Mouse (Mus musculus): ENCODE results near the gene Mxra8. TPM values are rescaled to one million over a fixed set of nuclear protein-coding genes. Genes with fewer than 3 reads are reported as not detected.

Gene Mxra8
- 23.4 and 32.6 TPM in 2 replicates for polyA plus RNA-seq (2015; fragmentation: Nextera tagmentation; extraction: Ambion mirVana)

- Histone ChIP-seq H3K36me3 (replicated peaks) (no peaks in the 10 kb centered on the region), H3K27ac (peak within 1 kb of the TSS; percentile 17; the same call in 1 of the 2 replicates), H3K4me3 (peak within 1 kb of the TSS; percentile 20), H3K4me2 (peak within 1 kb of the TSS; percentile 44), H3K9ac (no peak within 1 kb of the TSS), H3K4me1 (peaks cover 14% of the 10 kb centered on the region; the same call in 1 of the 2 replicates), H3K9me3 (no peaks in the 10 kb centered on the region), H3K27me3 (replicated peaks) (peaks cover 22% of the 10 kb centered on the region)
- WGBS, result 3% methylated on average over 16 of the region's 16 CpGs
- ATAC-seq (replicated peaks), result peak; percentile 35; the same call in 1 of the 2 replicates
Observed at GRCm38 (mm10) chr4:155839483-155839910, at the start of gene Mxra8. Gene Mxra8, plus strand, starts transcription at chr4:155839680.

GRCm38 (mm10) chr4:155790021-155790489 lies 49.4 kb upstream of the Mxra8 start, which contains the start of gene Ankrd65:
Gene Ankrd65, plus strand, starts transcription at chr4:155790439.
- Histone ChIP-seq H3K4me3 (no peak within 1 kb of the TSS), H3K4me2 (no peak within 1 kb of the TSS), H3K4me1 (peaks cover 6% of the 10 kb centered on the region; the same call in 1 of the 2 replicates), H3K27me3 (replicated peaks) (no peaks in the 10 kb centered on the region), H3K27ac (no peak within 1 kb of the TSS), H3K9me3 (no peaks in the 10 kb centered on the region), H3K9ac (no peak within 1 kb of the TSS), H3K36me3 (replicated peaks) (no peaks in the 10 kb centered on the region)
- WGBS, result 77% methylated on average over 3 of the region's 3 CpGs
- no peak for ATAC-seq (replicated peaks)

GRCm38 (mm10) chr4:155790650-155791161 lies 48.8 kb upstream of the Mxra8 start:
- H3K9ac ChIP-seq, result no peak overlapping the region
- H3K27me3 ChIP-seq (replicated peaks), result no peaks in the 10 kb centered on the region
- 67% methylated on average over 3 of the region's 3 CpGs for WGBS
- ATAC-seq (replicated peaks), result no peak
- H3K9me3 ChIP-seq, result no peaks in the 10 kb centered on the region
- H3K36me3 ChIP-seq (replicated peaks), result no peaks in the 10 kb centered on the region
- H3K4me2 ChIP-seq, result no peak overlapping the region
- no peak overlapping the region for H3K27ac ChIP-seq
- H3K4me3 ChIP-seq, result no peak overlapping the region
- H3K4me1 ChIP-seq, result no peaks in the 10 kb centered on the region

- H3K27ac ChIP-seq, result no peak overlapping the region
- H3K36me3 ChIP-seq (replicated peaks), result no peaks in the 10 kb centered on the region
- H3K9me3 ChIP-seq, result no peaks in the 10 kb centered on the region
- no peak overlapping the region for H3K9ac ChIP-seq
- H3K4me3 ChIP-seq, result no peak overlapping the region
- H3K4me2 ChIP-seq, result no peak overlapping the region
- H3K27me3 ChIP-seq (replicated peaks), result no peaks in the 10 kb centered on the region
- ATAC-seq (replicated peaks), result no peak
- WGBS, result 77% methylated on average over 24 of the region's 24 CpGs
- H3K4me1 ChIP-seq, result no peaks in the 10 kb centered on the region
Observed at GRCm38 (mm10) chr4:155791240-155791933, 48.1 kb upstream of the Mxra8 start.

GRCm38 (mm10) chr4:155793730-155794129 lies 45.8 kb upstream of the Mxra8 start:
- no peak overlapping the region for H3K27ac ChIP-seq
- H3K4me2 ChIP-seq, result no peak overlapping the region
- H3K9ac ChIP-seq, result no peak overlapping the region
- H3K9me3 ChIP-seq, result no peaks in the 10 kb centered on the region
- H3K36me3 ChIP-seq (replicated peaks), result no peaks in the 10 kb centered on the region
- H3K4me3 ChIP-seq, result no peak overlapping the region
- H3K4me1 ChIP-seq, result no peaks in the 10 kb centered on the region
- no peak for ATAC-seq (replicated peaks)
- WGBS, result 81% methylated on average over 2 of the region's 2 CpGs
- no peaks in the 10 kb centered on the region for H3K27me3 ChIP-seq (replicated peaks)

- ATAC-seq (replicated peaks), result no peak
- Histone ChIP-seq H3K27me3 (replicated peaks) (no peaks in the 10 kb centered on the region), H3K9me3 (no peaks in the 10 kb centered on the region), H3K4me3 (no peak overlapping the region), H3K27ac (no peak overlapping the region), H3K4me1 (peaks cover 22% of the 10 kb centered on the region), H3K36me3 (replicated peaks) (no peaks in the 10 kb centered on the region; the same call in 1 of the 2 replicates), H3K4me2 (no peak overlapping the region), H3K9ac (no peak overlapping the region)
- WGBS, result 88% methylated on average over 1 of the region's 1 CpGs
Observed at GRCm38 (mm10) chr4:155802075-155802474, 37.4 kb upstream of the Mxra8 start.

GRCm38 (mm10) chr4:155802741-155803339 lies 36.6 kb upstream of the Mxra8 start, which contains the start of gene Mrpl20:
Gene Mrpl20, plus strand, starts transcription at chr4:155802878.
- WGBS, result 10% methylated on average over 12 of the region's 12 CpGs
- peaks cover 22% of the 10 kb centered on the region for H3K4me1 ChIP-seq
- H3K27me3 ChIP-seq (replicated peaks), result no peaks in the 10 kb centered on the region
- H3K36me3 ChIP-seq (replicated peaks), result peaks cover 6% of the 10 kb centered on the region
- peak within 1 kb of the TSS; percentile 80 for H3K9ac ChIP-seq
- H3K27ac ChIP-seq, result peak within 1 kb of the TSS; percentile 80
- H3K4me3 ChIP-seq, result peak within 1 kb of the TSS; percentile 87
- ATAC-seq (replicated peaks), result peak; percentile 59
- H3K4me2 ChIP-seq, result peak within 1 kb of the TSS; percentile 59
- H3K9me3 ChIP-seq, result no peaks in the 10 kb centered on the region

- ATAC-seq (replicated peaks), result peak; percentile 97
- Histone ChIP-seq H3K4me2 (peak overlapping the region; percentile 59), H3K9ac (peak overlapping the region; percentile 80), H3K27ac (peak overlapping the region; percentile 80), H3K36me3 (replicated peaks) (peaks cover 13% of the 10 kb centered on the region), H3K4me3 (peak overlapping the region; percentile 87), H3K4me1 (peaks cover 22% of the 10 kb centered on the region), H3K9me3 (no peaks in the 10 kb centered on the region), H3K27me3 (replicated peaks) (no peaks in the 10 kb centered on the region)
- under 1% methylated on average over 58 of the region's 58 CpGs for WGBS
Observed at GRCm38 (mm10) chr4:155803340-155804041, 36.0 kb upstream of the Mxra8 start.

- Histone ChIP-seq H3K4me1 (peaks cover 27% of the 10 kb centered on the region), H3K4me3 (no peak overlapping the region), H3K36me3 (replicated peaks) (peaks cover 32% of the 10 kb centered on the region), H3K9ac (no peak overlapping the region), H3K9me3 (no peaks in the 10 kb centered on the region), H3K27me3 (replicated peaks) (no peaks in the 10 kb centered on the region), H3K4me2 (no peak overlapping the region), H3K27ac (no peak overlapping the region)
- ATAC-seq (replicated peaks), result no peak
- WGBS, result 90% methylated on average over 3 of the region's 3 CpGs
Observed at GRCm38 (mm10) chr4:155807841-155808240, 31.6 kb upstream of the Mxra8 start.

GRCm38 (mm10) chr4:155811929-155812664 lies 27.4 kb upstream of the Mxra8 start, which contains the start of gene Ccnl2:
Gene Ccnl2, plus strand, starts transcription at chr4:155812489.
- peak; percentile 99 for ATAC-seq (replicated peaks)
- peak within 1 kb of the TSS; percentile 89 for H3K27ac ChIP-seq

GRCm38 (mm10) chr4:155812665-155813181 lies 26.8 kb upstream of the Mxra8 start:
- ATAC-seq (replicated peaks), result peak; percentile 61
- H3K27me3 ChIP-seq (replicated peaks), result no peaks in the 10 kb centered on the region
- peak overlapping the region; percentile 65 for H3K4me2 ChIP-seq
- peaks cover 26% of the 10 kb centered on the region for H3K4me1 ChIP-seq
- H3K36me3 ChIP-seq (replicated peaks), result peaks cover 38% of the 10 kb centered on the region
- WGBS, result under 1% methylated on average over 49 of the region's 49 CpGs
- no peaks in the 10 kb centered on the region for H3K9me3 ChIP-seq
- H3K27ac ChIP-seq, result peak overlapping the region; percentile 89
- H3K4me3 ChIP-seq, result peak overlapping the region; percentile 89
- peak overlapping the region; percentile 88 for H3K9ac ChIP-seq

More at GRCm38 (mm10) chr4:155811929-155812664, 27.4 kb upstream of the Mxra8 start, which contains the start of gene Ccnl2:
- Histone ChIP-seq H3K4me3 (peak within 1 kb of the TSS; percentile 89), H3K27me3 (replicated peaks) (no peaks in the 10 kb centered on the region), H3K36me3 (replicated peaks) (peaks cover 38% of the 10 kb centered on the region), H3K4me2 (peak within 1 kb of the TSS; percentile 71), H3K4me1 (peaks cover 26% of the 10 kb centered on the region), H3K9me3 (no peaks in the 10 kb centered on the region), H3K9ac (peak within 1 kb of the TSS; percentile 88)
- WGBS, result under 1% methylated on average over 55 of the region's 60 CpGs

Measured in midbrain, embryonic 15.5 days (tissue).